8 mouse cellular contexts compared by ENCODE assay signal in the genomic region with DNA sequence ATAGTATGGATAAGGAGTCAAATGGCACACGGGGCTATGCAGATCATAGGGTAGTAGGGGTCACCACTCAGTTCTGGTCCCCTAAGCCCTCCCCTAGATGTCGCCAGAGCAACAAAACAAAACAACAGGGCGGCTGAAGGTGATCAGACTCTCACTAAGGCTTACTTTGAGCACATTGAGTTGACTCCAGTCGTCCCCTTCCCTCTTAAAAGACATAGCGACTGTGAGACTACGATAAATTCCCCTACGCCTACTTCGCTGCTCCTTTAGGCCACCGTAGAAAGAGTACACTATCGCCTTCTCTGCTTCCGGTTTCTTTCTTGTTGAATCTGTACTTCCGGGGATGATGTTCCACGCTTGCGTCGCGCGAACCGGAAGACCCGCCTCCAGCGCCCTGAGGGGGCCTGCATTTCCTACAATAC. TPM values are rescaled to one million over a fixed set of nuclear protein-coding genes. Genes with fewer than 3 reads are reported as not detected.
A peak's percentile ranks its signal among the peaks of the same experiment; 100 is the strongest.
DNase-seq lines count a peak whose midpoint lies in the region; ATAC-seq lines count a peak whose summit lies in the region.

A gene (minus strand): TSS at position 332 of the 422 bp plus-strand sequence.
A gene (plus strand): TSS at position 409 of the 422 bp plus-strand sequence.

- H3K4me3 ChIP-seq in hindbrain, embryonic 11.5 days (ENCODE audit: low read depth, low read length) = peak within 1 kb of the TSS; percentile 62

- WGBS in hindbrain, embryonic 11.5 days = under 1% methylated on average over 20 of the region's 20 CpGs

- H3K4me2 ChIP-seq in hindbrain, embryonic 11.5 days (replicated peaks; ENCODE audit: low read depth, low read length) = peak within 1 kb of the TSS; percentile 74

- no peaks in the 10 kb centered on the region; the same call in 1 of the 2 replicates for H3K4me1 ChIP-seq in hindbrain, embryonic 11.5 days (replicated peaks; ENCODE audit: control insufficient read depth, insufficient read depth, low read length)

- peak; percentile 93 for ATAC-seq in hindbrain, embryonic 11.5 days (ENCODE audit: low FRiP score)

- peak; percentile 93 for DNase-seq in NIH3T3 (ENCODE audit: low read depth)
- DNase-seq in cerebellum, adult 9-11 months = peak; percentile 96
- DNase-seq in frontal cortex, adult 2 months (ENCODE audit: extremely low spot score in 1 of 2, low spot score in 1 of 2) = peak; percentile 91 to 95
- DNase-seq in hindbrain, embryonic 11.5 days (ENCODE audit: low spot score) = peak; percentile 92
- peak; percentile 79 to 84 for DNase-seq in layer of hippocampus, postnatal 10 days (ENCODE audit: low spot score in 2 of 2)
- DNase-seq in lung, postnatal 10 days = peak; percentile 95
- DNase-seq in ovary, postnatal 36 days (ENCODE audit: low spot score) = peak; percentile 87
- DNase-seq in thymus, postnatal 25 days = peak; percentile 89

- no peaks in the 10 kb centered on the region for H3K27me3 ChIP-seq in hindbrain, embryonic 11.5 days (ENCODE audit: control insufficient read depth, insufficient read depth, low read length)

- H3K9me3 ChIP-seq in hindbrain, embryonic 11.5 days (ENCODE audit: control insufficient read depth, low read length) = no peaks in the 10 kb centered on the region

- H3K9ac ChIP-seq in hindbrain, embryonic 11.5 days (ENCODE audit: low read depth, low read length) = peak within 1 kb of the TSS; percentile 67

- H3K36me3 ChIP-seq in hindbrain, embryonic 11.5 days (ENCODE audit: control insufficient read depth, insufficient read depth, low read length) = no peaks in the 10 kb centered on the region

- H3K27ac ChIP-seq in hindbrain, embryonic 11.5 days (ENCODE audit: low read depth, low read length) = no peak within 1 kb of the TSS; the same call in 1 of the 2 replicates

RNA-seq across cellular contexts. Expression of the first gene that starts in this region (rescaled TPM):
- polyA plus RNA-seq in frontal cortex, adult 2 months (2012; rRNA removed) = 118 and 124 TPM in 2 replicates
- polyA plus RNA-seq in hindbrain, embryonic 11.5 days (2014; fragmentation: Nextera tagmentation; extraction: Ambion mirVana) = 83.2 and 84.9 TPM in 2 replicates
- total RNA-seq in layer of hippocampus, postnatal 10 days (2021) = 10 to 100 TPM; 37.5 to 41.8 TPM

RNA-seq across cellular contexts. Expression of the second gene that starts in this region (rescaled TPM):
- 20.2 and 21.2 TPM in 2 replicates for polyA plus RNA-seq in frontal cortex, adult 2 months (2012; rRNA removed)
- polyA plus RNA-seq in hindbrain, embryonic 11.5 days (2014; fragmentation: Nextera tagmentation; extraction: Ambion mirVana) = 12.5 and 19.3 TPM in 2 replicates
- total RNA-seq in layer of hippocampus, postnatal 10 days (2021) = 10 to 100 TPM; 22.4 to 24.6 TPM
